Mouse (Mus musculus): ENCODE data around the gene Gm48551. TPM values are rescaled to one million over a fixed set of nuclear protein-coding genes. Genes with fewer than 3 reads are reported as not detected.

The Gm48551 gene
- total RNA-seq, 1 experiment from 2014 or later = 5.6 TPM

DNA sequence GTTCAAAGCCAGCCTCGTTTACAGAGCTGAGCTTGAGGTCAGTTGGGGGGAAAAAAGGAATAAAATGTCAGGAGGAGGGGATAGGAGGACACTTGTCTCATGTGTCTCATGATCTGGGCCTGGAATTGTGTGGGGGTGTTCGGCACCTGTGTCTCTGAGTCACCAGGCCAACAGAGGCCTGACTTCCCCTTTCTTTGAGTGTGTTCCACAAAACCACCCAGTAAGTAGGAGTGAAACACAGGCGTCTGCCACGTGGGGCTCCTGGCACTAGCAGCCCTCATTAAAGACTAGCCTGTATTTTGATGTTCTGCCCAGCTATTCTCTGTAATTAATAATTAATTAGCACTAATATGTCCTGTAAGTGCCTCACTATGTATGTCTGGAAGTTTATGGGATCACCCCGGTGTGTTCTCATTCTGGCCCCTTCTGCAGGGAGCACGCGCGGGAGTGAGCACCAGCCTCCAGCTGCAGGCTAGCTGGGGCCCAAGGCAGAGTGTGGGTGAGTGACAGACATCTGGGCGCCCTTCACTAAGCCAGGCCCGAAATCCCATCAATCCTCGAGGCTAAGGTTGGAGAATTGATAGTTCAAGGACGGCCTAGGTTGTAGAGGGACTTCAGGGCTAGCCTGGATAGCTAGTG, 27.8 kb upstream of the Gm48551 start:
- ATAC-seq (ENCODE audit: extremely low read depth, insufficient number of reproducible peaks, low FRiP score, poor library complexity, severe bottlenecking) = peak; percentile 73

GRCm38 (mm10) chr10:81356991-81357844, 27.0 kb upstream of the Gm48551 start, which contains the start of gene Mfsd12:
Gene Mfsd12 (plus strand): TSS chr10:81357491.
- peak; percentile 75 for ATAC-seq (ENCODE audit: extremely low read depth, insufficient number of reproducible peaks, low FRiP score, poor library complexity, severe bottlenecking)

DNA sequence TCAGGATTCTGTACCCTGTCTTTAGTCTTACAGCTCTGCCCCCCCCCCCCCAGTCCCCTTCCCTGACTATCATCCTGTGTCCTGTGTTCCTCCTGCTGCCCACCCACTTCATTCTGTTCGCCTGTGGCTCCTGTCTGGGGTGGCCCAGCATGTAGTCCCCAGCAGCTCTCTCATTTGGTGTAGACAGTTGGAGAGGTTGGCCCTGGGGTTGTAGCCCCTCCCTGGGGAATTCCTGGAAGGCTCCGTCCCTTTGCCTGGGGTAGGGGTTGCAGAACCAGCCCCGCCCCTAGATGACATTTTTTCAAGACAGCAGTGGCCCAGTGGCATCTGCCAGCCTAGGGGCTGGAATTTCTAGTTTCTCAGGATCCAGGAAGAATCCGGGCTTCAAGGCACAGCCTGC, 26.1 kb upstream of the Gm48551 start:
- no peak for ATAC-seq (ENCODE audit: extremely low read depth, insufficient number of reproducible peaks, low FRiP score, poor library complexity, severe bottlenecking)

DNA sequence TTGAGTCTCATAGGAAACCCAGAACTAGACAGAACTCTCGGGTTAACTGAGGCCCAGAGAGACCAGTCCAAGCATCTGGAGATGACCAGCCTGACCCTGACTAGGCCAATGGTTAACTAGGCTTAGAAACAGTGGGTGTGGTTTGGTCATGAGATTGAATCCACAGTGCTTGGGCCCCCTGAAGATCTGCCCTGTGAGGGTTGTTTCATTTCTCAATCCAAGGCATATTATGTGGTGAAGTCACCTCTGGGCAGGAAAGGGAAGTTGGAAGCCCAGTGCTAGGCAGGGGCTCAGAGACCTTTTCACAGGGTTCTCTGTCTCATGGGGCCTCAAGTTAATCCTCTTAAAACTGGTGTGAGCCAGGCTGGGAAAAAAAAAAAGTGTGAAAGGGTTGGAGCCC, 25.4 kb upstream of the Gm48551 start:
- no peak for ATAC-seq (ENCODE audit: extremely low read depth, insufficient number of reproducible peaks, low FRiP score, poor library complexity, severe bottlenecking)

- ATAC-seq (ENCODE audit: extremely low read depth, insufficient number of reproducible peaks, low FRiP score, poor library complexity, severe bottlenecking) = no peak
Observed at GRCm38 (mm10) chr10:81360721-81361120, 23.5 kb upstream of the Gm48551 start.

GRCm38 (mm10) chr10:81362336-81362949, 21.8 kb upstream of the Gm48551 start:
- no peak for ATAC-seq (ENCODE audit: extremely low read depth, insufficient number of reproducible peaks, low FRiP score, poor library complexity, severe bottlenecking)

- no peak for ATAC-seq (ENCODE audit: extremely low read depth, insufficient number of reproducible peaks, low FRiP score, poor library complexity, severe bottlenecking)
Observed at GRCm38 (mm10) chr10:81363436-81364346, 20.6 kb upstream of the Gm48551 start.

DNA sequence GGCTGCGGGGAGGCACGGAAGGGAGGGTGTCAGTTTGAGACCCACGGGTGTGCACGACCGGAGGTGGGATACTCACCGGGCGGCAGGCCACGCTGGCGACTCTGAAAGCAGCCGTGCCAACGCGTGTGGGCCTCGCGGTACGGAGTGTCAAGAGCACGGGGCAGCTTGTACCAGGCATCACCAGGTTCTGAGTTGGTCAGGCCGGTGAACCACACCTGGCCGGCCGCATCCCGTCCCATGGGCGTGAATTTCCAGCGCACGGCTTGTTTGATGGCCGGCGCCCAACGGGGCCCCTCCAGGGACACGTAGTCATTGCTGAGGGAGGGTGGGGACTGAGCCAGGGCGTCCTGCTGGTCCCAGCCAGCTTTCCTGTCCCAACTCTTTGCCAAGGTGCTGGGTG, 19.6 kb upstream of the Gm48551 start:
- no peak for ATAC-seq (ENCODE audit: extremely low read depth, insufficient number of reproducible peaks, low FRiP score, poor library complexity, severe bottlenecking)

- no peak for ATAC-seq (ENCODE audit: extremely low read depth, insufficient number of reproducible peaks, low FRiP score, poor library complexity, severe bottlenecking)
Observed at GRCm38 (mm10) chr10:81365073-81365472, 19.2 kb upstream of the Gm48551 start.

DNA sequence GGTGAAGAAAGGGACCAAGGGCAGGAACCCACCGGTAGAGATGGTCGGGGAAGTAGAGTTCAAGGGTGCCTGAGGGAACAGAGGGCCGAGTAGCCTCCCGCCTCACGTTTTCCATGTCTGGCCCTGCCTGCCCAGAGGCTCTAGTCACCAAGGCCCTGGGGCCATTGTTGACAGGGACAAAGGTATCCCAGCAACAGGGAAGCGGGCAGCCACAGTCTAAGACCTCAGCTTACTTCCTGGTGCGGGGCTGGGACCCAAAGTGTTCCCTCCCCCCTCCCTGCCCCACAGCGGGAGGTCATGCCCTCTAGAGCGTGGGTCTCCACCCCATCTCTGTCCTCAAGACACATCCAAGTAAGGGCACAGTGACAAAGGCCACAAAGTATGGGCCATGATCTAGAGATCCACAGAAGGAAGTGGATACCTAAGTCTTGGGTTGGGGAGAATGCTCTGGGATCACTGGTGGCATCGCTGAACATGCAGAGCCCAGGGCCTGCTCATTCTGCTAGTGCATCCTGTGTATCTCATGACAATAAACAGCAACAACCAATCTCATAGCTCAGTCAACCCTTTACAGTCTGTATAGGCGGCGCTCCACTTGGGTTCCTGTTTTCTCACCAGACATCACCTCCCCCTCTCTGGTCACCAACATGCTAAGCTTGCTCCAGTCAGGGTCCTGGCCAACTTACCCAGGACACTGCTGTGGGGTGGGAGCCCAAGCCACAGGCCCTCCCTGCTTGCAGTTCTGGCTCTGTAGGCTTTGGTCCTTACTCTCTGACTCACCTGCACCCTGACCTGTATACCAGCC, 18.4 kb upstream of the Gm48551 start, which contains the start of gene 4930404N11Rik:
Gene 4930404N11Rik, minus strand, starts transcription at position 145 of the 805 bp plus-strand sequence.
- ATAC-seq (ENCODE audit: extremely low read depth, insufficient number of reproducible peaks, low FRiP score, poor library complexity, severe bottlenecking) = no peak

DNA sequence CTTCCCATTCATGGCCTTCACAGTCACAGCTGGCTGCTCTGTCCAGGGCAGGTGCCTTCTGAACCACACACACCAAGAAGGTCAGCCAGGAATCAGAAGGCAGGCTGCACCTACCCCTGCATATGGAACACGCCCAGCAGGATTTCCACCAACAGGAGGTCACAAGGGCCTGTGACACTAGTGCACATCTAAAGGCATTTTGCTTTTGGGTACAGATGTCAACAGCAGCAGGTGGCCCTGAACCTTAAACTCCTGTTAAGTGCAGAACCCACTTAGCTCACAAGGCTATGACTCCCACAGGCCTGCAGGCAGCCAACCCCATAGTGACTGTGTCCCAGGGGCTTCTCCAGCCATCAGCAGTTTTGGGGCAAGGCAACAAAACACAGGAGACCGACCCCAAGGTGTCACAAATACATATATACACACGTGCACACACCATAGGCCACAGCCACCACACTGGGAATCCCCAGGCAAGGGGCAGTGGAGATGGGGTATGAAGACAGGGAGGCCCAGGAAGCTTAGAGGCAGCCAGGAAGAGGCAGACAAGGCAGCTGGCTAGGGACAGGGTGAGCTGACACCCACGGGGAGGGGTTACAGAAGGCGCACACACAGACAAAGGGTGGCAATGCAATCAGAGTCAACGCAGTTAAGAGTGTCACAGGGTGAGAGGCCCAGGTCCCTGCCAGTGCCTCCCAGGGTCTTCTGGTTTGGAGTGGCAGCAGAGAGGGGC, 17.6 kb upstream of the Gm48551 start:
- ATAC-seq (ENCODE audit: extremely low read depth, insufficient number of reproducible peaks, low FRiP score, poor library complexity, severe bottlenecking) = no peak

DNA sequence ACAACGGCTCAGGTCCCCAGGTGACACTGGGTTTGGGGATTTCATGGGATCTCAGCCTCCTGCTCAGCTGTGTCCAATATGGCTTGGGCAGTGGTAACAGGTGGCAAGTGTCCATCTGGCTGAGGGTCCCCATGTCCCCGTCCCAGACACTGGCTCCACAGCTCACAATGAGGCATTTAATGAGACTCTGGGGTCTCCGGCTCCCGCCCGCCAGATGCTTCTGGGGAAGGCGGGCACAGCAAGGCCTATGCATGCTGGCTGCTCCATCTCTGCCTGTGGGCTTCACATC, 17.1 kb upstream of the Gm48551 start:
- no peak for ATAC-seq (ENCODE audit: extremely low read depth, insufficient number of reproducible peaks, low FRiP score, poor library complexity, severe bottlenecking)

GRCm38 (mm10) chr10:81375322-81375721, 8.9 kb upstream of the Gm48551 start:
- ATAC-seq (ENCODE audit: extremely low read depth, insufficient number of reproducible peaks, low FRiP score, poor library complexity, severe bottlenecking) = no peak

DNA sequence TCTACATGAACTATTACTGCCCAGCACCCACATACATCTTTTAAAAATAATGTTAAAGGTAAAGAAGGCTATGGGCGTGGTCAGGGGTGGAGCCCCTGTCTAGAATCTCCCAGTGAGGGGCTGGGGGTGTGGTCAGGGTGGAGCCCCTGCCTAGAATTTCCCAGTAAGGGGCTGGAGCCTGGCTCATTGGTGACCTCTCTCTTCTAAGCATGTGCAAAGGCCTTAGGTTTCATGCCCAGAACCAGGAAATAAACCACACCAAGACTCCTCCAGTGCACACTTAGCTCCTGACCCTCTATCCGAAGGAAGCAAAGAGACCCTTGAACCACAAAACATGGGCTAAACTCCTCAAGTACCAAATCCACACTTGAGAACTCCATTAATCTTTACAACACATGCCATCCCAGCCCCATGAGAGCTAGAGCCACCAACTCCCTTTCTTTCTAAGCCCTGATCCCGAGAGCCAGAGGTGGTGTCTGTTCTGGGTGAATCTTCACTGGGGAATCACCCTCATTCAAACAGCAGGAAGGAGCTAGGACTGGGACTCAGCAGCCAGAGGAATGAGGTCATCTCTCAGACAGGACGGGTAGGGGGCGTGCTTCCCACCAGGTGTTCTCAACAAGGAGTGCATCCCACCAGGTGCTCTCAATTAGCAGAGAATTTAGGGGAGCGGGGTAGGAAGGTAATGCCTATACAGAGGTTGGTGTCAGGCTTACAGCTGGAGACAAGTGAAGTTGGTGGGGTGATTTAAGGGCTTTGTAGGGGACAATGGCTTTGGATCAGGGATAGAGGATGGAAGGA, 7.5 kb upstream of the Gm48551 start:
- no peak for ATAC-seq (ENCODE audit: extremely low read depth, insufficient number of reproducible peaks, low FRiP score, poor library complexity, severe bottlenecking)

GRCm38 (mm10) chr10:81377362-81377664, 7.0 kb upstream of the Gm48551 start:
- ATAC-seq (ENCODE audit: extremely low read depth, insufficient number of reproducible peaks, low FRiP score, poor library complexity, severe bottlenecking) = no peak

DNA sequence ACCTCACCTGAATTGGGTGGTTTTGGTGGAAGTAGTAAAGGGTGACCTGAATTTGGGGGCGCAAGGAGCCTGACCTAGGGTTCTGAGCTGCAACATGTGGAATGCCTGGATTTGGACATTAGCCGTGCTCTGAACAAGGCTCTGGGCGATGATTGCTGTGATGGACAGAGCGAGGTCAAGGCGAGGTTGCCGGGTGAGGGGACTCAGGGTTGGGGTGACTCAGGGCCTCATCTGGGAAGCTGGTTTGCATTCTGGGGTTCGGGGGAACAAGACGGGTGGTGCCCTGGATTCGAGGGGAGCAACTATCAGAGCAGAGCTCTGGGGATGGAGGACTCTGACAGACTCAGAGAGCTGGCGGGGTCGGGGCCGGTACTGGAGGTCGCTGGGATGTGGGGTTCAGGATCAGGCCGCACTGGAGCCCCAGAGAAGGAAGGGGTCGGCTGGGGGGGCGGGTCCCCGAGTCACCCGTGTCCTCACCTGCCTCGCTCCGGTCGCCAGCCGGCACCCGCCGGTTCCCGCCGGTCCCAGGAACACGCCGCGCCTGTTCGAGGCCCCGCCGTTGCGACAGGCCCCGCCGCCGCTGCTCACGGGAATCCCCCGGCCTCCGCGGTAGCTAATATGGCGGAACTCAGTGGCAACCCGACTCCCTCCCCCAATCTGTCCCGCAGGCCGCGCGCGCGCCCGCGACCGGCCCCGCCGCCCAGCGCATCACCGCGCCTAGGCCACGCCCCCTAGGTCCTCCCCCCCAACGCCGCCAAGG, 6.3 kb upstream of the Gm48551 start, which contains the start of gene Fzr1:
Gene Fzr1, minus strand, starts transcription at position 724 of the 760 bp plus-strand sequence.
- no peak for ATAC-seq (ENCODE audit: extremely low read depth, insufficient number of reproducible peaks, low FRiP score, poor library complexity, severe bottlenecking)

All from neutrophil, adult 5-6 weeks (primary cell).